Mouse (Mus musculus) liver, embryonic 12.5 days (tissue): ENCODE measurements around the gene Haghl. TPM values are rescaled to one million over a fixed set of nuclear protein-coding genes. Genes with fewer than 3 reads are reported as not detected.
"Not testable (repeated sequence)": the region's sequence is repeated elsewhere in the genome, so short reads cannot be mapped to it uniquely, and the experiment has no call there.

Source experiments
- ATAC-seq: fragments of 200-750 bp; cut with Nextera tagmentation; 2 replicates; pipeline ENCODE4 v1.8.0; 2017; ENCODE audit warnings: moderate number of reproducible peaks, mild to moderate bottlenecking, moderate library complexity
- H3K27ac ChIP-seq: fragments of 300-500 bp; sonication (generic); 2 replicates; pipeline ENCODE4 v1.5.1; 2016; ENCODE audit warnings: mild to moderate bottlenecking
- H3K27me3 ChIP-seq: fragments of 300-500 bp; sonication (generic); replicated peaks from 2 replicates; pipeline ENCODE4 v1.6.1; 2016; ENCODE audit warnings: mild to moderate bottlenecking, moderate library complexity
- H3K36me3 ChIP-seq: fragments of 300-500 bp; sonication (generic); 2 replicates; pipeline ENCODE4 v1.6.1; 2016; ENCODE audit warnings: mild to moderate bottlenecking, moderate library complexity
- H3K4me1 ChIP-seq: fragments of 300-500 bp; sonication (generic); 2 replicates; pipeline ENCODE4 v1.6.1; 2016
- H3K4me2 ChIP-seq: fragments of 300-500 bp; sonication (generic); 2 replicates; pipeline ENCODE4 v1.6.1; 2016; ENCODE audit warnings: mild to moderate bottlenecking, moderate library complexity
- H3K4me3 ChIP-seq: fragments of 300-500 bp; sonication (generic); 2 replicates; pipeline ENCODE4 v1.5.1; 2016; ENCODE audit warnings: mild to moderate bottlenecking, moderate library complexity
- H3K9ac ChIP-seq: fragments of 300-500 bp; sonication (generic); 2 replicates; pipeline ENCODE4 v1.6.1; 2016; ENCODE audit warnings: mild to moderate bottlenecking, moderate library complexity
- H3K9me3 ChIP-seq: fragments of 300-500 bp; sonication (generic); replicated peaks from 2 replicates; pipeline ENCODE4 v1.6.1; 2016; ENCODE audit warnings: mild to moderate bottlenecking, moderate library complexity
- WGBS: fragments of 180-500 bp; shearing (Covaris S2); methylation state at CpG from one replicate; pipeline ENCODE4 v1.1.7; 2016; ENCODE audit not compliant: insufficient replicate concordance; 5-methylcytosine and 5-hydroxymethylcytosine counted together
- polyA plus RNA-seq: library from polyadenylated mRNA; unstranded; fragments of >200 nt; fragmentation: Nextera tagmentation; extraction: Ambion mirVana; gene quantifications from 2 replicates; pipeline ENCODE4 v1.2.1, GENCODE M21; 2016

Gene Haghl
- polyA plus RNA-seq, 1 experiment from 2014 or later = 11.9 TPM

- Histone ChIP-seq H3K27me3 (peaks cover 90% of the 10 kb centered on the region), H3K4me3 (peak overlapping the region; percentile 55), H3K27ac (no peak overlapping the region), H3K4me2 (peak overlapping the region; percentile 77), H3K9me3 (no peaks in the 10 kb centered on the region), H3K36me3 (no peaks in the 10 kb centered on the region), H3K4me1 (peaks cover 14% of the 10 kb centered on the region), H3K9ac (no peak overlapping the region)
- 12% methylated on average over 24 of the region's 25 CpGs for WGBS
- ATAC-seq = no peak; the same call in 1 of the 2 replicates
Observed at GRCm38 (mm10) chr17:25809606-25810340, 24.3 kb upstream of the Haghl start.

- Histone ChIP-seq H3K9ac (peak within 1 kb of the TSS; percentile 25; the same call in 1 of the 2 replicates), H3K9me3 (no peaks in the 10 kb centered on the region), H3K4me1 (peaks cover 14% of the 10 kb centered on the region), H3K36me3 (no peaks in the 10 kb centered on the region), H3K4me2 (peak within 1 kb of the TSS; percentile 77), H3K27ac (no peak within 1 kb of the TSS), H3K27me3 (peaks cover 87% of the 10 kb centered on the region), H3K4me3 (peak within 1 kb of the TSS; percentile 55)
- WGBS = 1% methylated on average over 98 of the region's 100 CpGs
- no peak; the same call in 1 of the 2 replicates for ATAC-seq
Observed at GRCm38 (mm10) chr17:25808789-25809605, 23.5 kb upstream of the Haghl start, which contains the start of gene Fbxl16. Gene Fbxl16 (plus strand): TSS chr17:25809085.

DNA sequence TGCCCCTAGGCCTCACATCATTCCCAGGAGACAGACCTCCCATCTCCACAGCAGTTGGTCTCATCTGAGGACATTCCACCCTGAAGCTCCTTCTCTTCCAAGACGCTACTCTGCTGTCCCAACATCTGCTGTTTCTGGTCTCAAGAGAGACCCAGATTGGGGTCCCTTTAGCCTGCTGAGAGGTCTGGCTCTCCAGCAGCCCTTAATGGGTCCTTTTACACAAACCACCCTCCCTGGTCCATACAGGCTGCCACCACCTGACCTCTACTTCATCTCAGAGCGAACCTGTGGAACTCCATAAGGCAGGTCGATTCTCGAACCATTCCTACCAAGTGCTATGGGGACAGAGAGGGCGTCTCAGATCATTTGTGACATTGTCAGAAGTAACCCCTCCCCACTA is 22.6 kb upstream of the Haghl start:
- H3K9ac ChIP-seq = no peak overlapping the region
- H3K27me3 ChIP-seq = peaks cover 88% of the 10 kb centered on the region
- peak overlapping the region; percentile 77; the same call in 1 of the 2 replicates for H3K4me2 ChIP-seq
- ATAC-seq = no peak
- H3K9me3 ChIP-seq = no peaks in the 10 kb centered on the region
- peak overlapping the region; percentile 55; the same call in 1 of the 2 replicates for H3K4me3 ChIP-seq
- 40% methylated on average over 5 of the region's 5 CpGs for WGBS
- H3K36me3 ChIP-seq = no peaks in the 10 kb centered on the region
- H3K27ac ChIP-seq = no peak overlapping the region
- peaks cover 14% of the 10 kb centered on the region for H3K4me1 ChIP-seq

DNA sequence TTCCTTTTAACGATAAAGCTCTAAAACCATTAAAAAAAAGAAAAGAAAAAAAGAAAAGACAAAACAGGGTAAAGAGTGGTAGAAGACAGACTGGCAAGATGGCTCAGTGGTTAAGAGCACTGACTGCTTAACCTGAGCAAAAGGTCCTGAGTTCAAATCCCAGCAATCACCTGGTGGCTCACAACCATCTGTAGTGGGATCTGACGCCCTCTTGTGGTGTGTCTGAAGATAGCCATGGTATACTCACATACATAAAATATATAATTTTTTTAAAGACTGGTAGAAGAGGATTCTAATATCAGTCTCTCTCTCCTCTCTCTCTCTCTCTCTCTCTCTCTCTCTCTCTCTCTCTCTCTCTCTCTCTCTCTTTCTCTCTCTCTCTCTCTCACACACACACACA is 22.0 kb upstream of the Haghl start:
- not testable (repeated sequence) for H3K9ac ChIP-seq, H3K4me3 ChIP-seq, H3K27ac ChIP-seq, H3K9me3 ChIP-seq, H3K36me3 ChIP-seq, ATAC-seq, H3K4me2 ChIP-seq
- H3K27me3 ChIP-seq = peaks cover 88% of the 10 kb centered on the region
- peaks cover 14% of the 10 kb centered on the region for H3K4me1 ChIP-seq
- WGBS = 33% methylated on average over 2 of the region's 2 CpGs

- Histone ChIP-seq H3K36me3 (no peaks in the 10 kb centered on the region), H3K9ac (no peak overlapping the region), H3K27ac (no peak overlapping the region), H3K27me3 (peaks cover 85% of the 10 kb centered on the region), H3K9me3 (no peaks in the 10 kb centered on the region), H3K4me2 (no peak overlapping the region), H3K4me3 (no peak overlapping the region), H3K4me1 (peaks cover 14% of the 10 kb centered on the region)
- WGBS = 69% methylated on average over 4 of the region's 4 CpGs
- no peak for ATAC-seq
Observed at GRCm38 (mm10) chr17:25806507-25806906, 21.0 kb upstream of the Haghl start.

- no peak overlapping the region for H3K27ac ChIP-seq
- no peak for ATAC-seq
- H3K4me1 ChIP-seq = no peaks in the 10 kb centered on the region; the same call in 1 of the 2 replicates
- H3K4me3 ChIP-seq = no peak overlapping the region
- peaks cover 54% of the 10 kb centered on the region for H3K27me3 ChIP-seq
- no peaks in the 10 kb centered on the region for H3K36me3 ChIP-seq
- 14% methylated on average over 10 of the region's 10 CpGs for WGBS
- H3K9ac ChIP-seq = no peak overlapping the region
- no peak overlapping the region for H3K4me2 ChIP-seq
- no peaks in the 10 kb centered on the region for H3K9me3 ChIP-seq
Observed at GRCm38 (mm10) chr17:25802825-25803517, 17.5 kb upstream of the Haghl start.

GRCm38 (mm10) chr17:25801029-25801428 is 15.6 kb upstream of the Haghl start:
- WGBS = 8% methylated on average over 6 of the region's 6 CpGs
- Histone ChIP-seq H3K4me1 (peaks cover 14% of the 10 kb centered on the region), H3K9me3 (no peaks in the 10 kb centered on the region), H3K27ac (no peak overlapping the region), H3K27me3 (peaks cover 35% of the 10 kb centered on the region), H3K4me2 (no peak overlapping the region), H3K36me3 (no peaks in the 10 kb centered on the region), H3K9ac (no peak overlapping the region), H3K4me3 (no peak overlapping the region)
- no peak for ATAC-seq

GRCm38 (mm10) chr17:25796951-25797369 is 11.5 kb upstream of the Haghl start, which contains the start of gene Metrn:
Gene Metrn (minus strand): TSS chr17:25797136.
- peak within 1 kb of the TSS; percentile 95 for H3K4me2 ChIP-seq
- no peaks in the 10 kb centered on the region for H3K9me3 ChIP-seq
- H3K9ac ChIP-seq = peak within 1 kb of the TSS; percentile 77
- H3K4me1 ChIP-seq = peaks cover 48% of the 10 kb centered on the region
- H3K4me3 ChIP-seq = peak within 1 kb of the TSS; percentile 80
- H3K36me3 ChIP-seq = peaks cover 13% of the 10 kb centered on the region
- peaks cover 6% of the 10 kb centered on the region for H3K27me3 ChIP-seq
- WGBS = under 1% methylated on average over 35 of the region's 35 CpGs
- peak within 1 kb of the TSS; percentile 68; the same call in 1 of the 2 replicates for H3K27ac ChIP-seq
- ATAC-seq = peak; percentile 79

- Histone ChIP-seq H3K4me1 (peaks cover 54% of the 10 kb centered on the region), H3K27ac (0 out of 2 replicates have a peak overlapping the region, but pooled peaks have one; percentile 68), H3K4me2 (peak overlapping the region; percentile 95), H3K9me3 (no peaks in the 10 kb centered on the region), H3K4me3 (peak overlapping the region; percentile 80), H3K9ac (peak overlapping the region; percentile 77), H3K27me3 (peaks cover 2% of the 10 kb centered on the region), H3K36me3 (peaks cover 13% of the 10 kb centered on the region)
- ATAC-seq = peak; percentile 9; the same call in 1 of the 2 replicates
- 3% methylated on average over 37 of the region's 37 CpGs for WGBS
Observed at GRCm38 (mm10) chr17:25796211-25796771, 10.8 kb upstream of the Haghl start.

GRCm38 (mm10) chr17:25795609-25796092 is 10.2 kb upstream of the Haghl start, which contains the start of gene AC134908.4:
Gene AC134908.4 (minus strand): TSS chr17:25795659.
- H3K4me1 ChIP-seq = peaks cover 60% of the 10 kb centered on the region
- H3K27me3 ChIP-seq = no peaks in the 10 kb centered on the region
- peaks cover 15% of the 10 kb centered on the region for H3K36me3 ChIP-seq
- WGBS = 39% methylated on average over 6 of the region's 6 CpGs
- no peaks in the 10 kb centered on the region for H3K9me3 ChIP-seq
- H3K9ac ChIP-seq = peak within 1 kb of the TSS; percentile 77
- peak within 1 kb of the TSS; percentile 95 for H3K4me2 ChIP-seq
- H3K27ac ChIP-seq = 0 out of 2 replicates have a peak within 1 kb of the TSS, but pooled peaks have one; percentile 68
- peak within 1 kb of the TSS; percentile 80 for H3K4me3 ChIP-seq
- ATAC-seq = no peak

GRCm38 (mm10) chr17:25794998-25795397 is 9.5 kb upstream of the Haghl start:
- ATAC-seq = no peak
- WGBS = 83% methylated on average over 17 of the region's 17 CpGs
- no peak overlapping the region for H3K9ac ChIP-seq
- H3K9me3 ChIP-seq = no peaks in the 10 kb centered on the region
- peaks cover 19% of the 10 kb centered on the region for H3K36me3 ChIP-seq
- H3K4me1 ChIP-seq = peaks cover 63% of the 10 kb centered on the region
- peak overlapping the region; percentile 95; the same call in 1 of the 2 replicates for H3K4me2 ChIP-seq
- no peak overlapping the region for H3K27ac ChIP-seq
- no peaks in the 10 kb centered on the region for H3K27me3 ChIP-seq
- H3K4me3 ChIP-seq = no peak overlapping the region
